Mouse (Mus musculus): ENCODE data around the gene Col19a1.

Col19a1 gene

DNA sequence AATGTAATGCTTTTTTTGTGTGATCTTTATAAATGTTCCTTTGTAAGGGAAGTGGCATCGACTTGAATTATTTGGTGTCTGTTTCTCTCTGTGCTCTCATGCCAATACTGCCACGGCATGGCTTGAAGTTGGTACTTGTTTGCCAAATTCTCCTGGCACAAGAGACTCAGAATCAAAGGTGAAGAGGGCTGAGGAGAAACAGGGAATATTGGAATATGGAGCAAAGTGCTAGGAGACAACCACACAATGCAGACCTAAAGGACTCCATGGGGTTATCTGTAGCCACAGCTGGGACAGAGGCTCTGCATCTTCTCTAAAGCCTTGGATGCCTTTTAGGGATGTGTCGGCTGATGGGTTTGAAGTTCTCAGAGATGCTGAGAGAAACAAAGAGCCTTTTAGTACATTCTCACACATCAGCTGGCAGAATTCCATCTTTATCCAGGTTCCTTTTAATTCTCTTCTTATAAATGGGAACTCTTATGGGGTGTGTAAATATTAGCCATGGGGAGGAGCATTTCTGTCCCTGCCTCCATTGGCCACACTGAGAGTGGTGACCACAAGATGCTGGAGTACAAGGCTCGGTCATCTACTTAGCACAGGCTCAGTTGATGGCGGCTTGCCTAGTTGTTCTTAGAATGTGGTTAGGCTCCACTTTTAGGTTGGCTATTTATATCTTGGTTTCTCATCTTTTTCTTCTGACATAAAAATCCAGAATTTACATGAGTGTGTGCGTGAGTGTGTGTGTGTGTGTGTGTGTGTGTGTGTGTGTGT lies 360.1 kb downstream of the Col19a1 start:
- no peak for DNase-seq (ENCODE audit: low read depth)

DNA sequence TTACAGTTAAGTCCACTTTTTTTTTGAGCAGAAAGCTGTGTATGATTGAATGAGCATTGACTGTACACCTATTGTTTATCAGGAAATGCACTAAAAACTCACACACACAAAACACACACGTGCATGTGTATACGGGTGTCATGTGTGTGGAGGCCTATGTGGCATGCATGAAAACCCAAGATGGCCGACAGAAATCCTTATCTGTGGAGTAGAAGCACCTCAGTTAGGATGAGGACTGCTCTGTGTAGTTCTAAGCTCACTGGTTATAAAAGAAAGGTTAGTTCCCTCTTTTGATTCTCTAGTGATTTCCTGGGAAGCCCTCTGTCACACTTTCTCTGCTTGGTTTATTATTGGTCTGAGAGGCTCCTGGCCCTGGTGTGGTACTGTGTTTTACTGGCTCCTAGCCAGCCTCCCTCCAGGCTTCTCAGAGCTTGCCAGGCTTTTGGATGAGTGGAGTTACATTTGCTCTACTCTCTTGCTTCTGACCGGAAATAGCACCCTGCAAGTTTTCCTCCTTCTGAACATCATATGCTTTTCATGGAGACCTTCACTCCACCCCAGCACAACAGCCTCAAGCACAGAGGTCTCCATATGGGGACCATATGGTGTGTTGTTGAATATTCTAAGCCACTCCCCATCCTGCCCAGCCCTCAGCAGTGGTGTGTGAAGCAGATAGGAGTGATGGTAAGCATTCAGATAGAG lies 361.3 kb downstream of the Col19a1 start:
- no peak for DNase-seq (ENCODE audit: low read depth)

DNA sequence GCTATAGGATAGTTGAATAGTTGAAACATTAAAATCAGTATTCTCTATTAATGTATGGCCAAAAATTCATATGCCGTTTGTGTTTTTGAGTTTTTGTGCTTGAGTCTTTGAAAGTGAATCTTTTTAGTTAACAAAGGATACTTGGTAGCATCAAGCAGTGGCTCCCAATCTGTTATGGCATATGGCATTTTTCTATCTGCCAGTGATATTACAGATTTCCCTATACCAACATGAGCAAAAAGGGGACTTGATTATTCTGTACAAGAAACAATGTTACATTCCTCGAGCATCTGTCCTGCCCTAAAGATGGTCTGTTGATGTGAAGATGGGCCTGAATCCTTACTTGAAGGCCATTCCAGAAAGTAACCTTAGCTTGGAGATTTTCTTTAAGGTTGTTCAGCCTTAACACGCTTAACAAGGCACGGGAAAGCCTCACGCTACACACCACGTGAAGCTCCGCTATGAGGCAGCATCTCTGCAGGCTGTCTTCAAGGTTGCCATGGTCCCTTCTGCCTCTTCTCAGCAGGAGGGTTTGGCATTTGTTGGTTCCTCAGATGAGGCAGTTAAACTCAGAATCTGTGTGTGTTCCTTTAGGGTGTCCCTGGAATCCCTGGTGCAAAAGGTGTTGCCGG lies 364.2 kb downstream of the Col19a1 start:
- no peak for DNase-seq (ENCODE audit: low read depth)

DNA sequence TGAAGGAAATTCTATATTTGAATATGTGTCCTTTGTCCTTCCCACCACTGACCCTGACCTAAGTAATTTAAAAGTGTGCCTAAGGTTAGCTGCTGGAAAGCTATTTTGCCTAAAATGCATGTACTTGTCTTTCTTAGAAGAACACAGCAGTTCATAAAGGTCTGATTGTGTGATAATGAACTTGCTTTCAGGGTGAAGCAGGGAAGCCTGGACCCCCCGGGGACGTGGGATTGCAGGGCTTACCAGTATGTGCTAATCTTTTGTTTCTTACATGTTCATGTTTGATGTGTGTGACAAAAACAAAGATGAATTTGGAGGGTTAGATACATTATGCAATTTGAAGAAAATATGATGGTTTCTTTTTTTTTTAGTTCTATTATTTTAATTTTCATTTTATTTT lies 365.0 kb downstream of the Col19a1 start:
- no peak for DNase-seq (ENCODE audit: low read depth)

DNA sequence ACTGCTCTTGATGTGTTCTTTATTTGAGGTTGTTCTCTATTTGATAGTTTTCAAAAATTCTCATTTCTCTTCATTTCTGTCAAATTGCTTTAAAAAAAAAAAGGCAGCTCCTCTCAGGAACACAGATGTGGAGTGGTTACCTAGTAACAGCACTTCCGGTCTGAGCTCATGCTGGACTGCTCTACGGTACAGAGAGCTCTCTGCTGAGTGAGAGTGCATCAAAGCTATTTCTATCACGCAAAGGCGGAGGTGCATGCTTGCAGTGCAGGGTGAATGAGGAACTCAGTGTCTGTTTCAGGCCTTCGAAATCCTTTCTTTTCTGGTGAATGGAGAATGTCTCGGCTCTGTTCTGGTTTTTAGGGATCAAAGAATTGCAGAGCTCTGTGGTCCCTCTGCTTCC lies 368.2 kb downstream of the Col19a1 start:
- no peak for DNase-seq (ENCODE audit: low read depth)
